Mouse (Mus musculus) forebrain, postnatal 0 days (tissue): ENCODE measurements around the gene Rsph14. TPM values are rescaled to one million over a fixed set of nuclear protein-coding genes. Genes with fewer than 3 reads are reported as not detected.

Experiments
- ATAC-seq: fragments of 200-750 bp; cut with Nextera tagmentation; 2 replicates; pipeline ENCODE4 v1.8.0; 2017; ENCODE audit warnings: mild to moderate bottlenecking, moderate library complexity
- DNase-seq: peaks from one replicate; pipeline ENCODE4 v3.0.0-alpha.2; 2015
- H3K27ac ChIP-seq: fragments of 300-500 bp; sonication (generic); 2 replicates; pipeline ENCODE4 v1.5.1; 2014; ENCODE audit warnings: low read depth, mild to moderate bottlenecking, antibody characterized with exemption, low read length, moderate library complexity, mixed read lengths
- H3K27me3 ChIP-seq: fragments of 300-500 bp; sonication (generic); 2 replicates; pipeline ENCODE4 v1.6.1; 2014; ENCODE audit warnings: mild to moderate bottlenecking, low read length, mixed read lengths; ENCODE audit not compliant: insufficient read depth
- H3K36me3 ChIP-seq: fragments of 300-500 bp; sonication (generic); 2 replicates; pipeline ENCODE4 v1.6.1; 2014; ENCODE audit warnings: mild to moderate bottlenecking, moderate library complexity; ENCODE audit not compliant: insufficient read depth
- H3K4me1 ChIP-seq: fragments of 300-500 bp; sonication (generic); 2 replicates; pipeline ENCODE4 v1.6.1; 2014; ENCODE audit warnings: antibody characterized with exemption; ENCODE audit not compliant: insufficient read depth
- H3K4me2 ChIP-seq: fragments of 300-500 bp; sonication (generic); 2 replicates; pipeline ENCODE4 v1.6.1; 2014; ENCODE audit warnings: low read depth, mild to moderate bottlenecking, moderate library complexity
- H3K4me3 ChIP-seq: fragments of 300-500 bp; sonication (generic); 2 replicates; pipeline ENCODE4 v1.5.1; 2014; ENCODE audit warnings: low read depth, low read length, mixed read lengths
- H3K9ac ChIP-seq: fragments of 300-500 bp; sonication (generic); 2 replicates; pipeline ENCODE4 v1.6.1; 2014; ENCODE audit warnings: mild to moderate bottlenecking
- H3K9me3 ChIP-seq: fragments of 300-500 bp; sonication (generic); 2 replicates; pipeline ENCODE4 v1.6.1; 2016; ENCODE audit warnings: low read length
- CTCF ChIP-seq: sonication (generic); IDR thresholded peaks from 2 replicates; pipeline ENCODE4 v1.5.1; 2016; ENCODE audit warnings: antibody characterized with exemption, control low read depth, low read depth
- WGBS: fragments of 180-500 bp; shearing (Covaris S2); extraction: QIAGEN DNeasy Blood & Tissue Kit; methylation state at CpG from one replicate; pipeline ENCODE4 v1.1.7; 2014; 5-methylcytosine and 5-hydroxymethylcytosine counted together
- polyA plus RNA-seq: library from polyadenylated mRNA; unstranded; fragments of >200 nt; fragmentation: Nextera tagmentation; extraction: Ambion mirVana; gene quantifications from 2 replicates; pipeline ENCODE4 v1.2.1, GENCODE M21; 2015
- total RNA-seq: library from RNA; depleted of rRNA; stranded (reverse); fragments of >200 nt; gene quantifications from 2 replicates; pipeline ENCODE4 v1.2.3, GENCODE M21; 2014

The Rsph14 gene
- total and polyA plus RNA-seq, 2 experiments from 2014 or later, result 0.24 to 0.90 TPM

GRCm38 (mm10) chr10:75036883-75037379 lies 4.5 kb upstream of the Rsph14 start, which contains the start of gene Rab36:
Rab36 (plus strand) TSS chr10:75037058.
- DNase-seq, result peak; percentile 95
- peaks cover 20% of the 10 kb centered on the region for H3K4me1 ChIP-seq
- under 1% methylated on average over 36 of the region's 36 CpGs for WGBS
- H3K36me3 ChIP-seq, result no peaks in the 10 kb centered on the region
- H3K9ac ChIP-seq, result peak within 1 kb of the TSS; percentile 63
- H3K4me2 ChIP-seq, result peak within 1 kb of the TSS; percentile 77
- H3K27ac ChIP-seq, result peak within 1 kb of the TSS; percentile 79
- peak; percentile 94 for ATAC-seq
- TF ChIP-seq CTCF, result no peak
- no peaks in the 10 kb centered on the region for H3K27me3 ChIP-seq
- H3K4me3 ChIP-seq, result peak within 1 kb of the TSS; percentile 48
- H3K9me3 ChIP-seq, result no peaks in the 10 kb centered on the region

- H3K9ac ChIP-seq, result no peak overlapping the region
- H3K4me2 ChIP-seq, result no peak overlapping the region
- no peak for DNase-seq
- no peaks in the 10 kb centered on the region for H3K27me3 ChIP-seq
- no peaks in the 10 kb centered on the region for H3K36me3 ChIP-seq
- 74% methylated on average over 5 of the region's 5 CpGs for WGBS
- no peaks in the 10 kb centered on the region for H3K9me3 ChIP-seq
- peaks cover 12% of the 10 kb centered on the region; the same call in 1 of the 2 replicates for H3K4me1 ChIP-seq
- TF ChIP-seq CTCF, result no peak
- no peak overlapping the region for H3K4me3 ChIP-seq
- ATAC-seq, result no peak
- H3K27ac ChIP-seq, result no peak overlapping the region
Measured at GRCm38 (mm10) chr10:75031345-75032114, 856 bp downstream of the Rsph14 start.

GRCm38 (mm10) chr10:75030234-75030633 lies 2.2 kb downstream of the Rsph14 start:
- Histone ChIP-seq H3K9me3 (no peaks in the 10 kb centered on the region), H3K27me3 (no peaks in the 10 kb centered on the region), H3K4me1 (peaks cover 12% of the 10 kb centered on the region; the same call in 1 of the 2 replicates), H3K9ac (no peak overlapping the region), H3K4me2 (no peak overlapping the region), H3K36me3 (no peaks in the 10 kb centered on the region), H3K4me3 (no peak overlapping the region), H3K27ac (no peak overlapping the region)
- DNase-seq, result no peak
- WGBS, result 89% methylated on average over 3 of the region's 3 CpGs
- TF ChIP-seq CTCF, result no peak
- ATAC-seq, result no peak

- H3K36me3 ChIP-seq, result no peaks in the 10 kb centered on the region
- H3K27me3 ChIP-seq, result no peaks in the 10 kb centered on the region
- no peaks in the 10 kb centered on the region for H3K9me3 ChIP-seq
- no peak overlapping the region for H3K9ac ChIP-seq
- no peak for TF ChIP-seq CTCF
- no peak overlapping the region for H3K4me3 ChIP-seq
- no peak overlapping the region for H3K4me2 ChIP-seq
- 94% methylated on average over 3 of the region's 3 CpGs for WGBS
- DNase-seq (no peak), ATAC-seq (no peak)
- H3K27ac ChIP-seq, result no peak overlapping the region
- H3K4me1 ChIP-seq, result peaks cover 12% of the 10 kb centered on the region; the same call in 1 of the 2 replicates
Measured at GRCm38 (mm10) chr10:75029677-75030076, 2.7 kb downstream of the Rsph14 start.

- no peak overlapping the region for H3K27ac ChIP-seq
- H3K4me1 ChIP-seq, result peaks cover 12% of the 10 kb centered on the region; the same call in 1 of the 2 replicates
- no peak overlapping the region for H3K4me3 ChIP-seq
- no peaks in the 10 kb centered on the region for H3K9me3 ChIP-seq
- H3K9ac ChIP-seq, result no peak overlapping the region
- no peak for TF ChIP-seq CTCF
- WGBS, result 91% methylated on average over 8 of the region's 8 CpGs
- no peak for ATAC-seq
- DNase-seq, result no peak
- H3K27me3 ChIP-seq, result no peaks in the 10 kb centered on the region
- H3K4me2 ChIP-seq, result no peak overlapping the region
- no peaks in the 10 kb centered on the region for H3K36me3 ChIP-seq
Measured at GRCm38 (mm10) chr10:75028743-75029142, 3.6 kb downstream of the Rsph14 start.

GRCm38 (mm10) chr10:75026491-75026890 lies 5.9 kb downstream of the Rsph14 start:
- DNase-seq, result no peak
- Histone ChIP-seq H3K27ac (no peak overlapping the region), H3K27me3 (no peaks in the 10 kb centered on the region), H3K4me3 (no peak overlapping the region), H3K36me3 (no peaks in the 10 kb centered on the region), H3K9ac (no peak overlapping the region), H3K9me3 (no peaks in the 10 kb centered on the region), H3K4me1 (no peaks in the 10 kb centered on the region), H3K4me2 (no peak overlapping the region)
- no peak for TF ChIP-seq CTCF
- no peak for ATAC-seq
- WGBS, result 45% methylated on average over 8 of the region's 8 CpGs

GRCm38 (mm10) chr10:75021138-75021537 lies 11.2 kb downstream of the Rsph14 start:
- no peaks in the 10 kb centered on the region for H3K4me1 ChIP-seq
- no peak overlapping the region for H3K4me2 ChIP-seq
- H3K9me3 ChIP-seq, result no peaks in the 10 kb centered on the region
- H3K9ac ChIP-seq, result no peak overlapping the region
- 0 out of 2 replicates have a peak, but pooled peaks cover 3% of the 10 kb centered on the region for H3K36me3 ChIP-seq
- H3K27me3 ChIP-seq, result no peaks in the 10 kb centered on the region
- no peak overlapping the region for H3K27ac ChIP-seq
- ATAC-seq, result peak; percentile 69
- TF ChIP-seq CTCF, result peak; percentile 91
- H3K4me3 ChIP-seq, result no peak overlapping the region
- peak; percentile 79 for DNase-seq
- WGBS, result 10% methylated on average over 6 of the region's 6 CpGs
